Mouse (Mus musculus): Measurements from ENCODE around the gene Ap2m1. TPM values are rescaled to one million over a fixed set of nuclear protein-coding genes. Genes with fewer than 3 reads are reported as not detected.

Ap2m1 gene
- polyA plus RNA-seq, 1 experiment from 2014 or later, result 1,214 TPM

Other genes starting within 250 kb of the Ap2m1 start
- 72.4 and 76.0 TPM in 2 replicates for gene Parl, start 233.1 kb upstream of the Ap2m1 start, polyA plus RNA-seq (2014; fragmentation: Nextera tagmentation; extraction: Ambion mirVana)
- not detected in 2 replicates for gene Cyp2ab1, start 210.1 kb upstream of the Ap2m1 start, polyA plus RNA-seq (2014; fragmentation: Nextera tagmentation; extraction: Ambion mirVana)
- 127 and 136 TPM in 2 replicates for gene Abcc5, start 109.1 kb upstream of the Ap2m1 start, polyA plus RNA-seq (2014; fragmentation: Nextera tagmentation; extraction: Ambion mirVana)
- 88.0 and 89.2 TPM in 2 replicates for gene Eif2b5, start 36.7 kb upstream of the Ap2m1 start, polyA plus RNA-seq (2014; fragmentation: Nextera tagmentation; extraction: Ambion mirVana)
- gene Dvl3, start 18.5 kb upstream of the Ap2m1 start, polyA plus RNA-seq (2014; fragmentation: Nextera tagmentation; extraction: Ambion mirVana), result 36.4 and 40.9 TPM in 2 replicates
- 75.3 and 77.5 TPM in 2 replicates for gene Abcf3, start 13.1 kb downstream of the Ap2m1 start, polyA plus RNA-seq (2014; fragmentation: Nextera tagmentation; extraction: Ambion mirVana)
- 22.1 and 24.4 TPM in 2 replicates for gene Vwa5b2, start 54.0 kb downstream of the Ap2m1 start, polyA plus RNA-seq (2014; fragmentation: Nextera tagmentation; extraction: Ambion mirVana)
- 10.4 and 11.0 TPM in 2 replicates for gene Eef1akmt4, start 76.1 kb downstream of the Ap2m1 start, polyA plus RNA-seq (2014; fragmentation: Nextera tagmentation; extraction: Ambion mirVana)
- not detected in 2 replicates for gene Gm49333, start 76.1 kb downstream of the Ap2m1 start, polyA plus RNA-seq (2014; fragmentation: Nextera tagmentation; extraction: Ambion mirVana)
- 44.8 and 45.3 TPM in 2 replicates for gene Alg3, start 76.3 kb downstream of the Ap2m1 start, polyA plus RNA-seq (2014; fragmentation: Nextera tagmentation; extraction: Ambion mirVana)
- gene Camk2n2, start 85.8 kb downstream of the Ap2m1 start, polyA plus RNA-seq (2014; fragmentation: Nextera tagmentation; extraction: Ambion mirVana), result 61.8 and 63.8 TPM in 2 replicates
- 10.6 and 12.1 TPM in 2 replicates for gene Ece2, start 94.3 kb downstream of the Ap2m1 start, polyA plus RNA-seq (2014; fragmentation: Nextera tagmentation; extraction: Ambion mirVana)
- 329 and 358 TPM in 2 replicates for gene Psmd2, start 116.2 kb downstream of the Ap2m1 start, polyA plus RNA-seq (2014; fragmentation: Nextera tagmentation; extraction: Ambion mirVana)
- gene Eif4g1, start 132.8 kb downstream of the Ap2m1 start, polyA plus RNA-seq (2014; fragmentation: Nextera tagmentation; extraction: Ambion mirVana), result 124 and 130 TPM in 2 replicates
- 41.8 and 44.2 TPM in 2 replicates for gene Fam131a, start 157.8 kb downstream of the Ap2m1 start, polyA plus RNA-seq (2014; fragmentation: Nextera tagmentation; extraction: Ambion mirVana)
- 93.2 and 95.9 TPM in 2 replicates for gene Polr2h, start 182.2 kb downstream of the Ap2m1 start, polyA plus RNA-seq (2014; fragmentation: Nextera tagmentation; extraction: Ambion mirVana)
- gene Clcn2, start 182.3 kb downstream of the Ap2m1 start, polyA plus RNA-seq (2014; fragmentation: Nextera tagmentation; extraction: Ambion mirVana), result 28.7 and 32.1 TPM in 2 replicates
- 5.4 and 7.3 TPM in 2 replicates for gene Chrd, start 197.6 kb downstream of the Ap2m1 start, polyA plus RNA-seq (2014; fragmentation: Nextera tagmentation; extraction: Ambion mirVana)
- gene Thpo, start 199.0 kb downstream of the Ap2m1 start, polyA plus RNA-seq (2014; fragmentation: Nextera tagmentation; extraction: Ambion mirVana), result 0.86 and 1.2 TPM in 2 replicates